Mouse (Mus musculus) kidney, adult 2 months (tissue): ENCODE data around the gene Celsr1.

Experiments used
- CTCF ChIP-seq: fragments of 200-500 bp; conservative IDR thresholded peaks from 2 replicates; pipeline ENCODE4 v1.5.1; 2011; ENCODE audit warnings: low read depth, mild to moderate bottlenecking, control low read depth, low read length, moderate library complexity, mixed read lengths; ENCODE audit not compliant: insufficient read depth, insufficient read length
- POLR2A ChIP-seq: fragments of 200-500 bp; IDR thresholded peaks from one replicate; pipeline ENCODE4 v1.6.1; 2011; ENCODE audit warnings: low read depth, low read length, control low read depth

DNA sequence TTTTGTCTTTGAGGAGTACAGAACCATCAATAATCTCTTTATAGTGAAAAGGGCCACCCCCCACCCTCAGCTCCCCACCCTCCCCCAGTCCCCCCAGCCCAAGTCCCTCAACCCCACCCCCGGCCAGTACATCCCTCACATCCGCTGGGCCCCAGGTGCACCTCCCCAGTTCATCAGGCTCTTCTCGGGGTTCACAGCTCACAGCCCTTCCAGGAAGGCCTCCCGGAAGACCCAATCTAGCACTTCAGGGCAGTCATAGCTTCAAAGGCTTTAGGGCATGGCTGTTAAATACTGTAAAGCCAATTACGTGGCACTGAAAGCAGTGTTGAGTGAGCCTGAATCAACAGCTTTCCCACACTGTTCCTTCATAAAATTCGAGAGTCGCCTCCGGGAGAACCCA is 5.7 kb downstream of the Celsr1 start:
- TF ChIP-seq CTCF (no peak), POLR2A (no peak)
